Comparison of ENCODE assay signal across 11 mouse cellular contexts in genomic region chr14:19713067-19713466, GRCm38 (mm10). TPM values are rescaled to one million over a fixed set of nuclear protein-coding genes. Genes with fewer than 3 reads are reported as not detected.
A peak's percentile ranks its signal among the peaks of the same experiment; 100 is the strongest.
DNase-seq lines count a peak whose midpoint lies in the region; ATAC-seq lines count a peak whose summit lies in the region.
"Had no signal": no experiment of that assay in that cellular context is flagged by ENCODE, and none has a peak within 500 bp of the region (broad histone marks: within the 10 kb centered on the region; RNA-seq: fewer than 3 reads in every experiment).

No protein-coding gene starts in this region.

- no peaks in the 10 kb centered on the region for H3K27me3 ChIP-seq in intestine, embryonic 16.5 days (replicated peaks; ENCODE audit: control insufficient read depth, insufficient read depth, low read length)
- H3K27me3 ChIP-seq in intestine, embryonic 15.5 days (replicated peaks) = no peaks in the 10 kb centered on the region
- no peaks in the 10 kb centered on the region for H3K27me3 ChIP-seq in liver, embryonic 11.5 days (replicated peaks; ENCODE audit: control insufficient read depth, insufficient read depth, low read length)
- H3K27me3 ChIP-seq: limb, embryonic 13.5 days had no signal

- H3K9ac ChIP-seq in intestine, embryonic 16.5 days (ENCODE audit: low read depth, low read length) = no peak overlapping the region
- no peak overlapping the region for H3K9ac ChIP-seq in intestine, embryonic 15.5 days
- no peak overlapping the region for H3K9ac ChIP-seq in liver, embryonic 11.5 days (ENCODE audit: low read depth, low read length)
- H3K9ac ChIP-seq: limb, embryonic 13.5 days had no signal

- H3K9me3 ChIP-seq in intestine, embryonic 16.5 days (ENCODE audit: control insufficient read depth, low read length) = no peaks in the 10 kb centered on the region
- no peaks in the 10 kb centered on the region for H3K9me3 ChIP-seq in intestine, embryonic 15.5 days
- H3K9me3 ChIP-seq in liver, embryonic 11.5 days (ENCODE audit: control insufficient read depth, low read length) = no peaks in the 10 kb centered on the region
- H3K9me3 ChIP-seq: limb, embryonic 13.5 days had no signal

- H3K4me2 ChIP-seq in intestine, embryonic 16.5 days (ENCODE audit: low read depth, low read length) = no peak overlapping the region
- H3K4me2 ChIP-seq in intestine, embryonic 15.5 days (replicated peaks) = no peak overlapping the region
- H3K4me2 ChIP-seq in liver, embryonic 11.5 days = no peak overlapping the region
- H3K4me2 ChIP-seq: limb, embryonic 13.5 days had no signal

- H3K36me3 ChIP-seq in intestine, embryonic 16.5 days (ENCODE audit: control insufficient read depth, insufficient read depth, low read length) = no peaks in the 10 kb centered on the region
- H3K36me3 ChIP-seq in intestine, embryonic 15.5 days = no peaks in the 10 kb centered on the region
- no peaks in the 10 kb centered on the region for H3K36me3 ChIP-seq in liver, embryonic 11.5 days (ENCODE audit: control insufficient read depth, insufficient read depth, low read length)
- H3K36me3 ChIP-seq: limb, embryonic 13.5 days had no signal

- peak overlapping the region; percentile 51; the same call in 1 of the 2 replicates for H3K27ac ChIP-seq in intestine, embryonic 16.5 days (ENCODE audit: low read length)
- H3K27ac ChIP-seq in intestine, embryonic 15.5 days = no peak overlapping the region
- no peak overlapping the region for H3K27ac ChIP-seq in liver, embryonic 11.5 days (ENCODE audit: low read depth, low read length)
- H3K27ac ChIP-seq: limb, embryonic 13.5 days had no signal

- no peak overlapping the region for H3K4me3 ChIP-seq in intestine, embryonic 16.5 days (ENCODE audit: low read length)
- H3K4me3 ChIP-seq in intestine, embryonic 15.5 days (replicated peaks) = no peak overlapping the region
- H3K4me3 ChIP-seq in liver, embryonic 11.5 days (ENCODE audit: low read depth, low read length) = no peak overlapping the region
- H3K4me3 ChIP-seq: limb, embryonic 13.5 days had no signal

- peak; percentile 49 for DNase-seq in thymus, postnatal 0 days (ENCODE audit: low spot score)
- DNase-seq in thymus, postnatal 4 days = no peak
- DNase-seq in liver, embryonic 11.5 days (ENCODE audit: low spot score) = no peak
- peak; percentile 5 for DNase-seq in thymus, postnatal 25 days
- no peak for DNase-seq in right cerebral cortex, adult 18-20 months
- DNase-seq in frontal cortex, postnatal 10 days (ENCODE audit: low spot score in 2 of 2) = no peak
- DNase-seq: adrenal gland, postnatal 36 days; right cerebral cortex, postnatal 14 days had no signal

- peak; percentile 24; the same call in 1 of the 2 replicates for ATAC-seq in intestine, embryonic 16.5 days
- no peak for ATAC-seq in intestine, embryonic 15.5 days
- peak; percentile 41; the same call in 1 of the 2 replicates for ATAC-seq in liver, embryonic 11.5 days (replicated peaks; ENCODE audit: low FRiP score)

- WGBS in intestine, embryonic 16.5 days = 47% methylated on average over 3 of the region's 3 CpGs
- 40% methylated on average over 3 of the region's 3 CpGs for WGBS in intestine, embryonic 15.5 days
- 24% methylated on average over 3 of the region's 3 CpGs for WGBS in liver, embryonic 11.5 days

- peaks cover 13% of the 10 kb centered on the region for H3K4me1 ChIP-seq in intestine, embryonic 16.5 days (ENCODE audit: control insufficient read depth, insufficient read depth, low read length)
- peaks cover 7% of the 10 kb centered on the region for H3K4me1 ChIP-seq in intestine, embryonic 15.5 days (replicated peaks)
- H3K4me1 ChIP-seq in liver, embryonic 11.5 days (replicated peaks; ENCODE audit: control insufficient read depth, insufficient read depth, low read length) = no peaks in the 10 kb centered on the region

RNA-seq across cellular contexts. Expression of gene Nid2, which starts 38.0 kb away (rescaled TPM):
- polyA plus RNA-seq in intestine, embryonic 16.5 days (2015; fragmentation: Nextera tagmentation; extraction: Ambion mirVana) = 63.8 and 68.6 TPM in 2 replicates
- 68.9 and 76.8 TPM in 2 replicates for polyA plus RNA-seq in intestine, embryonic 15.5 days (2015; fragmentation: Nextera tagmentation; extraction: Ambion mirVana)
- 8.4 and 10.6 TPM in 2 replicates for polyA plus RNA-seq in thymus, postnatal 0 days (2015; fragmentation: Nextera tagmentation; extraction: Ambion mirVana)
- 44.1 and 45.2 TPM in 2 replicates for polyA plus RNA-seq in liver, embryonic 11.5 days (2014; fragmentation: Nextera tagmentation; extraction: Ambion mirVana)

Comparison
In these comparisons a context has a peak if more than half of its experiments do, and no peak if none do; other contexts are left out.
1. DNase-seq: peak in thymus, postnatal 0 days (single experiment) and thymus, postnatal 25 days (single experiment); none in thymus, postnatal 4 days (single experiment), liver, embryonic 11.5 days (single experiment), right cerebral cortex, adult 18-20 months (single experiment) and frontal cortex, postnatal 10 days (0 of 2).